Mouse (Mus musculus): ENCODE results near the gene Dip2c. TPM values are rescaled to one million over a fixed set of nuclear protein-coding genes. Genes with fewer than 3 reads are reported as not detected.

Gene Dip2c
- total and polyA plus RNA-seq, 3 experiments, result under 0.01 TPM; not detected in 2

DNA sequence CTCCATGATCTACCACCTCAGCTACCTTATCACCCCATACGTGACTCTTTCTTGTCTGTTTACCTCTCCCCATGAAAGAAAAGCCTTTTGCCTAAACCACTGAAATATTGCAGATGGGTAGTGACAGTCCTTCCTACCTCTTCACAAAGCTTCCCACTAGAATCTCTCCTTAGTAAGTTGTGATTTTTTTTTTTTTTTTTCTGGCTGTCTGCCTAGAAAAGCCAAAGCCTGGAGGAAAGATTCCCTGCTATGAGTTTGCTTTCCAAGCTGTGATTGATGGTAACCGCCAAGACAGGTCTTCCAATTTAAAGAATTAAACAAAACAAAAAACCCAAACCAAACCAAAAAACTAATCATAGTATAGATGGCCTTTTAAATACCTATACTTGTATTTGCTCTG lies 85.1 kb downstream of the Dip2c start:
- no peak for DNase-seq (ENCODE audit: low spot score)
- no peaks in the 10 kb centered on the region for H3K36me3 ChIP-seq (replicated peaks)
- TF ChIP-seq GATA2 (IDR thresholded peaks at IDR 0.05; ENCODE audit: borderline replicate concordance, low read depth, low read length), result no peak
- no peak for TF ChIP-seq GATA1 (IDR thresholded peaks at IDR 0.05; ENCODE audit: borderline replicate concordance, low read length)
- no peak for TF ChIP-seq POLR2AphosphoS5 (IDR thresholded peaks at IDR 0.05; ENCODE audit: insufficient replicate concordance, low read depth, low read length)
- TF ChIP-seq CTCF (IDR thresholded peaks at IDR 0.05; ENCODE audit: low read depth, low read length), result no peak
- no peak for TF ChIP-seq TAL1 (conservative IDR thresholded peaks at IDR 0.05; ENCODE audit: low read depth, low read length)
- no peaks in the 10 kb centered on the region for H3K4me1 ChIP-seq (ENCODE audit: insufficient read depth, low read depth, low read length)
- H3K27me3 ChIP-seq (ENCODE audit: insufficient read depth, low read length), result 0 out of 2 replicates have a peak, but pooled peaks cover 2% of the 10 kb centered on the region
- ATAC-seq (ENCODE audit: extremely low read depth, insufficient number of reproducible peaks, low FRiP score, poor library complexity, severe bottlenecking), result no peak
- no peaks in the 10 kb centered on the region for H3K9me3 ChIP-seq (replicated peaks)
- no peak overlapping the region for H3K4me3 ChIP-seq (ENCODE audit: low read depth, low read length)

GRCm38 (mm10) chr13:9371387-9371786 lies 95.1 kb downstream of the Dip2c start:
- no peaks in the 10 kb centered on the region for H3K36me3 ChIP-seq (replicated peaks)
- DNase-seq (ENCODE audit: low spot score) (no peak), ATAC-seq (ENCODE audit: extremely low read depth, insufficient number of reproducible peaks, low FRiP score, poor library complexity, severe bottlenecking) (no peak)

GRCm38 (mm10) chr13:9377130-9377529 lies 100.8 kb downstream of the Dip2c start:
- H3K4me3 ChIP-seq (ENCODE audit: low read depth, low read length), result no peak overlapping the region
- H3K36me3 ChIP-seq (replicated peaks), result no peaks in the 10 kb centered on the region
- TF ChIP-seq TAL1 (conservative IDR thresholded peaks at IDR 0.05; ENCODE audit: low read depth, low read length) (no peak), CTCF (IDR thresholded peaks at IDR 0.05; ENCODE audit: low read depth, low read length) (no peak), GATA1 (IDR thresholded peaks at IDR 0.05; ENCODE audit: borderline replicate concordance, low read length) (no peak), POLR2AphosphoS5 (IDR thresholded peaks at IDR 0.05; ENCODE audit: insufficient replicate concordance, low read depth, low read length) (no peak), GATA2 (IDR thresholded peaks at IDR 0.05; ENCODE audit: borderline replicate concordance, low read depth, low read length) (no peak)
- ATAC-seq (ENCODE audit: extremely low read depth, insufficient number of reproducible peaks, low FRiP score, poor library complexity, severe bottlenecking) (no peak), DNase-seq (ENCODE audit: low spot score) (no peak)
- H3K27me3 ChIP-seq (ENCODE audit: insufficient read depth, low read length), result no peaks in the 10 kb centered on the region
- H3K4me1 ChIP-seq (ENCODE audit: insufficient read depth, low read depth, low read length), result no peaks in the 10 kb centered on the region
- no peaks in the 10 kb centered on the region for H3K9me3 ChIP-seq (replicated peaks)

More at GRCm38 (mm10) chr13:9371387-9371786, 95.1 kb downstream of the Dip2c start:
- Histone ChIP-seq H3K4me3 (ENCODE audit: low read depth, low read length) (no peak overlapping the region), H3K27me3 (ENCODE audit: insufficient read depth, low read length) (no peaks in the 10 kb centered on the region), H3K4me1 (ENCODE audit: insufficient read depth, low read depth, low read length) (no peaks in the 10 kb centered on the region), H3K9me3 (replicated peaks) (no peaks in the 10 kb centered on the region)
- TF ChIP-seq CTCF (IDR thresholded peaks at IDR 0.05; ENCODE audit: low read depth, low read length) (no peak), GATA2 (IDR thresholded peaks at IDR 0.05; ENCODE audit: borderline replicate concordance, low read depth, low read length) (no peak), TAL1 (conservative IDR thresholded peaks at IDR 0.05; ENCODE audit: low read depth, low read length) (no peak), POLR2AphosphoS5 (IDR thresholded peaks at IDR 0.05; ENCODE audit: insufficient replicate concordance, low read depth, low read length) (no peak), GATA1 (IDR thresholded peaks at IDR 0.05; ENCODE audit: borderline replicate concordance, low read length) (no peak)

- no peak for TF ChIP-seq CTCF (IDR thresholded peaks at IDR 0.05; ENCODE audit: low read depth, low read length)
- TF ChIP-seq TAL1 (conservative IDR thresholded peaks at IDR 0.05; ENCODE audit: low read depth, low read length), result no peak
- no peak for TF ChIP-seq POLR2AphosphoS5 (IDR thresholded peaks at IDR 0.05; ENCODE audit: insufficient replicate concordance, low read depth, low read length)
- Histone ChIP-seq H3K36me3 (replicated peaks) (no peaks in the 10 kb centered on the region), H3K9me3 (replicated peaks) (no peaks in the 10 kb centered on the region), H3K27me3 (ENCODE audit: insufficient read depth, low read length) (peaks cover 4% of the 10 kb centered on the region; the same call in 1 of the 2 replicates), H3K4me3 (ENCODE audit: low read depth, low read length) (no peak overlapping the region), H3K4me1 (ENCODE audit: insufficient read depth, low read depth, low read length) (no peaks in the 10 kb centered on the region)
- ATAC-seq (ENCODE audit: extremely low read depth, insufficient number of reproducible peaks, low FRiP score, poor library complexity, severe bottlenecking) (no peak), DNase-seq (ENCODE audit: low spot score) (no peak)
Measured at GRCm38 (mm10) chr13:9380740-9381410, 104.5 kb downstream of the Dip2c start.

- H3K36me3 ChIP-seq (replicated peaks), result no peaks in the 10 kb centered on the region
- no peak overlapping the region for H3K4me3 ChIP-seq (ENCODE audit: low read depth, low read length)
- ATAC-seq (ENCODE audit: extremely low read depth, insufficient number of reproducible peaks, low FRiP score, poor library complexity, severe bottlenecking), result no peak
- no peaks in the 10 kb centered on the region for H3K9me3 ChIP-seq (replicated peaks)
- peaks cover 2% of the 10 kb centered on the region; the same call in 1 of the 2 replicates for H3K27me3 ChIP-seq (ENCODE audit: insufficient read depth, low read length)
- H3K4me1 ChIP-seq (ENCODE audit: insufficient read depth, low read depth, low read length), result no peaks in the 10 kb centered on the region
- DNase-seq (ENCODE audit: low spot score), result no peak
- TF ChIP-seq CTCF (IDR thresholded peaks at IDR 0.05; ENCODE audit: low read depth, low read length), result no peak
- no peak for TF ChIP-seq GATA1 (IDR thresholded peaks at IDR 0.05; ENCODE audit: borderline replicate concordance, low read length)
- TF ChIP-seq TAL1 (conservative IDR thresholded peaks at IDR 0.05; ENCODE audit: low read depth, low read length), result no peak
- TF ChIP-seq POLR2AphosphoS5 (IDR thresholded peaks at IDR 0.05; ENCODE audit: insufficient replicate concordance, low read depth, low read length), result no peak
- no peak for TF ChIP-seq GATA2 (IDR thresholded peaks at IDR 0.05; ENCODE audit: borderline replicate concordance, low read depth, low read length)
Measured at GRCm38 (mm10) chr13:9388017-9388416, 111.7 kb downstream of the Dip2c start.

- H3K36me3 ChIP-seq (replicated peaks), result no peaks in the 10 kb centered on the region
- TF ChIP-seq CTCF (IDR thresholded peaks at IDR 0.05; ENCODE audit: low read depth, low read length), result no peak
- TF ChIP-seq TAL1 (conservative IDR thresholded peaks at IDR 0.05; ENCODE audit: low read depth, low read length), result no peak
- no peak for TF ChIP-seq POLR2AphosphoS5 (IDR thresholded peaks at IDR 0.05; ENCODE audit: insufficient replicate concordance, low read depth, low read length)
- TF ChIP-seq GATA2 (IDR thresholded peaks at IDR 0.05; ENCODE audit: borderline replicate concordance, low read depth, low read length), result no peak
- TF ChIP-seq GATA1 (IDR thresholded peaks at IDR 0.05; ENCODE audit: borderline replicate concordance, low read length), result no peak
- no peaks in the 10 kb centered on the region for H3K4me1 ChIP-seq (ENCODE audit: insufficient read depth, low read depth, low read length)
- no peaks in the 10 kb centered on the region for H3K9me3 ChIP-seq (replicated peaks)
- no peak overlapping the region for H3K4me3 ChIP-seq (ENCODE audit: low read depth, low read length)
- no peaks in the 10 kb centered on the region for H3K27me3 ChIP-seq (ENCODE audit: insufficient read depth, low read length)
- no peak for DNase-seq (ENCODE audit: low spot score)
- ATAC-seq (ENCODE audit: extremely low read depth, insufficient number of reproducible peaks, low FRiP score, poor library complexity, severe bottlenecking), result no peak
Measured at GRCm38 (mm10) chr13:9389334-9389733, 113.0 kb downstream of the Dip2c start.
